Mouse (Mus musculus): Measurements from ENCODE around the gene Gm11549.

GRCm38 (mm10) chr3:36491535-36491934, 30.1 kb downstream of the Gm11549 start:
- no peak for TF ChIP-seq TCF3 (IDR thresholded peaks at IDR 0.05; ENCODE audit: insufficient read length, low read depth)
- no peak for TF ChIP-seq POLR2A (IDR thresholded peaks at IDR 0.05; ENCODE audit: insufficient read length, low read depth)
- no peak for TF ChIP-seq USF1 (IDR thresholded peaks at IDR 0.05; ENCODE audit: low read depth)
- no peak for TF ChIP-seq MYOG (IDR thresholded peaks at IDR 0.05; ENCODE audit: control insufficient read depth in 1 of 3, insufficient read depth in 1 of 3, insufficient read length in 2 of 3, low read depth in 2 of 3)
- no peak for TF ChIP-seq POLR2AphosphoS2 (IDR thresholded peaks at IDR 0.05; ENCODE audit: insufficient read length, low read depth)
- no peak for TF ChIP-seq MAX (IDR thresholded peaks at IDR 0.05; ENCODE audit: low read depth)
- TF ChIP-seq MYOD1 (IDR thresholded peaks at IDR 0.05; ENCODE audit: control insufficient read depth in 1 of 3, insufficient read length in 2 of 3, low read depth in 2 of 3): no peak
- TF ChIP-seq SRF (IDR thresholded peaks at IDR 0.05; ENCODE audit: control insufficient read depth, insufficient read length, low read depth): no peak
- TF ChIP-seq REST (IDR thresholded peaks at IDR 0.05; ENCODE audit: insufficient read depth, insufficient read length): no peak
- no peak for TF ChIP-seq CEBPB (IDR thresholded peaks at IDR 0.05; ENCODE audit: insufficient read depth, poor library complexity, severe bottlenecking)
- no peak for TF ChIP-seq E2F4 (IDR thresholded peaks at IDR 0.05; ENCODE audit: insufficient read depth)
- no peak for TF ChIP-seq TCF12 (IDR thresholded peaks at IDR 0.05; ENCODE audit: insufficient read depth, poor library complexity, severe bottlenecking)

Measured in myocyte (in vitro differentiated cells).